Mouse (Mus musculus) forebrain, postnatal 0 days (tissue): ENCODE data around the gene Syne1. TPM values are rescaled to one million over a fixed set of nuclear protein-coding genes. Genes with fewer than 3 reads are reported as not detected.
"Not testable (repeated sequence)": the region's sequence is repeated elsewhere in the genome, so short reads cannot be mapped to it uniquely, and the experiment has no call there.

Experiments used
- ATAC-seq: fragments of 200-750 bp; cut with Nextera tagmentation; 2 replicates; pipeline ENCODE4 v1.8.0; 2017; ENCODE audit warnings: mild to moderate bottlenecking, moderate library complexity
- DNase-seq: peaks from one replicate; pipeline ENCODE4 v3.0.0-alpha.2; 2015
- H3K27ac ChIP-seq: fragments of 300-500 bp; sonication (generic); 2 replicates; pipeline ENCODE4 v1.5.1; 2014; ENCODE audit warnings: low read depth, mild to moderate bottlenecking, antibody characterized with exemption, low read length, moderate library complexity, mixed read lengths
- H3K27me3 ChIP-seq: fragments of 300-500 bp; sonication (generic); 2 replicates; pipeline ENCODE4 v1.6.1; 2014; ENCODE audit warnings: mild to moderate bottlenecking, low read length, mixed read lengths; ENCODE audit not compliant: insufficient read depth
- H3K36me3 ChIP-seq: fragments of 300-500 bp; sonication (generic); 2 replicates; pipeline ENCODE4 v1.6.1; 2014; ENCODE audit warnings: mild to moderate bottlenecking, moderate library complexity; ENCODE audit not compliant: insufficient read depth
- H3K4me1 ChIP-seq: fragments of 300-500 bp; sonication (generic); 2 replicates; pipeline ENCODE4 v1.6.1; 2014; ENCODE audit warnings: antibody characterized with exemption; ENCODE audit not compliant: insufficient read depth
- H3K4me2 ChIP-seq: fragments of 300-500 bp; sonication (generic); 2 replicates; pipeline ENCODE4 v1.6.1; 2014; ENCODE audit warnings: low read depth, mild to moderate bottlenecking, moderate library complexity
- H3K4me3 ChIP-seq: fragments of 300-500 bp; sonication (generic); 2 replicates; pipeline ENCODE4 v1.5.1; 2014; ENCODE audit warnings: low read depth, low read length, mixed read lengths
- H3K9ac ChIP-seq: fragments of 300-500 bp; sonication (generic); 2 replicates; pipeline ENCODE4 v1.6.1; 2014; ENCODE audit warnings: mild to moderate bottlenecking
- H3K9me3 ChIP-seq: fragments of 300-500 bp; sonication (generic); 2 replicates; pipeline ENCODE4 v1.6.1; 2016; ENCODE audit warnings: low read length
- CTCF ChIP-seq: sonication (generic); IDR thresholded peaks from 2 replicates; pipeline ENCODE4 v1.5.1; 2016; ENCODE audit warnings: antibody characterized with exemption, control low read depth, low read depth
- WGBS: fragments of 180-500 bp; shearing (Covaris S2); extraction: QIAGEN DNeasy Blood & Tissue Kit; methylation state at CpG from one replicate; pipeline ENCODE4 v1.1.7; 2014; 5-methylcytosine and 5-hydroxymethylcytosine counted together
- polyA plus RNA-seq: library from polyadenylated mRNA; unstranded; fragments of >200 nt; fragmentation: Nextera tagmentation; extraction: Ambion mirVana; gene quantifications from 2 replicates; pipeline ENCODE4 v1.2.1, GENCODE M21; 2015
- total RNA-seq: library from RNA; depleted of rRNA; stranded (reverse); fragments of >200 nt; gene quantifications from 2 replicates; pipeline ENCODE4 v1.2.3, GENCODE M21; 2014

Syne1 gene
- total and polyA plus RNA-seq, 2 experiments from 2014 or later: 11.2 to 60.5 TPM

DNA sequence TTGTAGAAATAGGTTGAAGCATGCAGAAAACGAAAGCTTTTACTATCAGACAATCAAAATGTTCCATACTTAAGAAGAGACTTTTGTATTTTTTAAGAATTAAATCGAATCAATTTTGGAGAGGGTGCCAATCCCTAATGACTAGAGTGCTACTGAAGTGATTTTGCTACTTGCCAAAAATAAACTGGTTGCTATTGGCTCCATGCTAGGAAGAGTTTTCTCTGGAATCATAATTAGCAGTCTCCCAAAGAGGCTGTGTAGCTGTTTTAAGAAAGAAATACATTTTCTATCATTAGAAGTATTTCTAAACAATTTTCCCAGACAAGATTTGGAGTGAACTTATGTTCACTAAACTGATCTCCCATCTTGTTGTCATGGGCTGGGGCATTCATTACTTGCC, 43.8 kb downstream of the Syne1 start:
- Histone ChIP-seq H3K9ac (no peak overlapping the region), H3K4me1 (0 out of 2 replicates have a peak, but pooled peaks cover 9% of the 10 kb centered on the region), H3K27ac (no peak overlapping the region), H3K27me3 (no peaks in the 10 kb centered on the region), H3K4me3 (no peak overlapping the region), H3K9me3 (no peaks in the 10 kb centered on the region), H3K4me2 (no peak overlapping the region), H3K36me3 (no peaks in the 10 kb centered on the region)
- TF ChIP-seq CTCF: no peak
- WGBS: 25% methylated on average over 2 of the region's 2 CpGs
- peak; percentile 11 for DNase-seq
- ATAC-seq: peak; percentile 83

DNA sequence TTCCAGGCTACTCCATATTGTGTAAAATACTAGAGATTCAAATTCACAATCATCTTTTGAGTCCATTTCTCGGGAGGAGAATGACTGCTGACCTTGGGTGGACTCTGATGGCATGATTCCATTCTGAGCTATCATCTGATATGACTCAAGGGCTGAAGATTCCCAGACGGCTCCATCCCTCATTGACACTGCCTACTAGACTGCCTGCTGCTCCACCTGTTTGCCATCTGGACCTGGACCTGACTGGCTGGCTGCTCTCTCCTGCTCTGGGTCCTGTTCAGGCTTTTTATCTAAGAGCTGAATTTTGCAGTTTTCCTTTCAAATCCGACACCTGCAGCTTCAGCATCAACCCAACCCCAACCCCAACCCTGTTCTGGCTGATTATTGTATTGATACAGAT, 46.5 kb downstream of the Syne1 start:
- no peaks in the 10 kb centered on the region for H3K36me3 ChIP-seq
- H3K4me1 ChIP-seq: 0 out of 2 replicates have a peak, but pooled peaks cover 9% of the 10 kb centered on the region
- no peak overlapping the region for H3K9ac ChIP-seq
- no peaks in the 10 kb centered on the region for H3K27me3 ChIP-seq
- no peaks in the 10 kb centered on the region for H3K9me3 ChIP-seq
- ATAC-seq: no peak
- 66% methylated on average over 3 of the region's 3 CpGs for WGBS
- H3K4me3 ChIP-seq: no peak overlapping the region
- no peak overlapping the region for H3K4me2 ChIP-seq
- TF ChIP-seq CTCF: no peak
- DNase-seq: no peak
- no peak overlapping the region for H3K27ac ChIP-seq

- WGBS: 92% methylated on average over 3 of the region's 3 CpGs
- no peak overlapping the region for H3K9ac ChIP-seq
- ATAC-seq: no peak
Observed at GRCm38 (mm10) chr10:5503909-5504308, 47.4 kb downstream of the Syne1 start.

DNA sequence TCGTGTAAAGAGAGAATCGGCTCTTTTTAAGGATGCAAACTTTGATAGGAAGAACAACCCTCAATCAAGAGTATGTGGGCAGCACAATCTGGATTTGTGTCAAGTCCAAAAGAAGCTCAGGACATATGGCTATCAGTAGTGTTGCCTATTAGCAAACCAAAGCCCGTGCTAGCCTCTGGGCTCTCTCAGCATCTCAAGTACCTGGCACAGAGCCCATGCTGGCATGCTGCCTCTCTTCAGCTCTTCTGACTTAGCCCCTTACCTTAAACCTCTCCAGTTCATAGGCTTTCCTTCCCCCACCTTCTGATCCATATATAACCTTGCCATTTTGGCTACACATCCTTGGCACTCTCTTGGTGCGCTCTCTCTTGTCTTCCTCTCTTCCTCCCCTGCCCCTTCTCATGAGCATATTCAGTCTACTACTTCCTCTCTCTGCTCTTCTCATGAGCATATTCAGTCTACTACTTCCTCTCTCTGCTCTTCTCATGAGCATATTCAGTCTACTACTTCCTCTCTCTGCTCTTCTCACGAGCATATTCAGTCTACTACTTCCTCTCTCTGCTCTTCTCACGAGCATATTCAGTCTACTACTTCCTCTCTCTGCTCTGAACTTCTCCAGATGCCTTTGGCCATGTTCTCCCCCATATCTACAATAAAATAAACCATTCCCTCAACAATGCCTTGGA, 51.5 kb downstream of the Syne1 start:
- not testable (repeated sequence) for H3K27me3 ChIP-seq, DNase-seq, H3K4me2 ChIP-seq, H3K9ac ChIP-seq, H3K9me3 ChIP-seq, H3K27ac ChIP-seq, H3K4me3 ChIP-seq, H3K36me3 ChIP-seq, H3K4me1 ChIP-seq, ATAC-seq
- WGBS: 70% methylated on average over 6 of the region's 6 CpGs

More at GRCm38 (mm10) chr10:5503909-5504308, 47.4 kb downstream of the Syne1 start:
- TF ChIP-seq CTCF: no peak
- H3K4me3 ChIP-seq: no peak overlapping the region
- no peaks in the 10 kb centered on the region for H3K36me3 ChIP-seq
- H3K27me3 ChIP-seq: no peaks in the 10 kb centered on the region
- 0 out of 2 replicates have a peak, but pooled peaks cover 9% of the 10 kb centered on the region for H3K4me1 ChIP-seq
- H3K27ac ChIP-seq: no peak overlapping the region
- H3K9me3 ChIP-seq: no peaks in the 10 kb centered on the region
- no peak for DNase-seq
- H3K4me2 ChIP-seq: no peak overlapping the region

GRCm38 (mm10) chr10:5497859-5498258, 53.4 kb downstream of the Syne1 start:
- TF ChIP-seq CTCF: no peak
- no peak overlapping the region for H3K4me2 ChIP-seq
- ATAC-seq: no peak
- H3K9ac ChIP-seq: no peak overlapping the region
- WGBS: 77% methylated on average over 2 of the region's 2 CpGs
- no peaks in the 10 kb centered on the region for H3K27me3 ChIP-seq
- H3K4me3 ChIP-seq: no peak overlapping the region
- DNase-seq: no peak
- no peaks in the 10 kb centered on the region for H3K4me1 ChIP-seq
- no peaks in the 10 kb centered on the region for H3K9me3 ChIP-seq
- H3K36me3 ChIP-seq: no peaks in the 10 kb centered on the region
- no peak overlapping the region for H3K27ac ChIP-seq

GRCm38 (mm10) chr10:5491050-5491449, 60.2 kb downstream of the Syne1 start:
- Histone ChIP-seq H3K9ac (no peak overlapping the region), H3K27ac (no peak overlapping the region), H3K4me3 (no peak overlapping the region), H3K4me2 (no peak overlapping the region), H3K36me3 (no peaks in the 10 kb centered on the region), H3K4me1 (no peaks in the 10 kb centered on the region), H3K27me3 (no peaks in the 10 kb centered on the region), H3K9me3 (no peaks in the 10 kb centered on the region)
- no peak for TF ChIP-seq CTCF
- DNase-seq (no peak), ATAC-seq (no peak)
- WGBS: 75% methylated on average over 9 of the region's 9 CpGs

GRCm38 (mm10) chr10:5490029-5490428, 61.3 kb downstream of the Syne1 start:
- Histone ChIP-seq H3K4me3 (no peak overlapping the region), H3K4me2 (no peak overlapping the region), H3K9me3 (no peaks in the 10 kb centered on the region), H3K27ac (no peak overlapping the region), H3K27me3 (no peaks in the 10 kb centered on the region), H3K36me3 (no peaks in the 10 kb centered on the region), H3K9ac (no peak overlapping the region), H3K4me1 (no peaks in the 10 kb centered on the region)
- TF ChIP-seq CTCF: peak; percentile 55
- WGBS: 64% methylated on average over 6 of the region's 6 CpGs
- DNase-seq (no peak), ATAC-seq (no peak)
